In genomic region chr15:82354126-82354945, GRCm38 (mm10) we compare ENCODE assay signal across 7 mouse cellular contexts. TPM values are rescaled to one million over a fixed set of nuclear protein-coding genes. Genes with fewer than 3 reads are reported as not detected.
DNase-seq lines count a peak whose midpoint lies in the region; ATAC-seq and TF ChIP-seq lines count a peak whose summit lies in the region.

Gene Ndufa6 (minus strand): TSS chr15:82354322.

- peak within 1 kb of the TSS; percentile 91 for H3K27ac ChIP-seq in embryonic facial prominence, embryonic 10.5 days (replicated peaks)
- peak within 1 kb of the TSS; percentile 89 for H3K27ac ChIP-seq in intestine, postnatal 0 days (ENCODE audit: low read depth, low read length)
- peak within 1 kb of the TSS; percentile 83 for H3K27ac ChIP-seq in midbrain, embryonic 12.5 days (replicated peaks)
- H3K27ac ChIP-seq in small intestine, adult 2 months (ENCODE audit: insufficient read depth, low read depth, low read length): peak within 1 kb of the TSS; percentile 83

- intact Hi-C loops in left cerebral cortex, postnatal 4 days (cut with DNase I): no loop called here

- no peaks in the 10 kb centered on the region for H3K27me3 ChIP-seq in embryonic facial prominence, embryonic 10.5 days (replicated peaks; ENCODE audit: low read depth, poor library complexity, severe bottlenecking)
- no peaks in the 10 kb centered on the region for H3K27me3 ChIP-seq in intestine, postnatal 0 days (replicated peaks; ENCODE audit: control insufficient read depth, insufficient read depth, low read length)
- no peaks in the 10 kb centered on the region for H3K27me3 ChIP-seq in midbrain, embryonic 12.5 days
- H3K27me3 ChIP-seq in small intestine, adult 2 months (ENCODE audit: control insufficient read depth, insufficient read depth, low read length): no peaks in the 10 kb centered on the region

- peak; percentile 98 for DNase-seq in adrenal gland, postnatal 10 days
- peak; percentile 99 for DNase-seq in embryonic facial prominence, embryonic 10.5 days (ENCODE audit: low spot score)
- DNase-seq in gonadal fat pad, adult 2 months (ENCODE audit: low read depth): peak; percentile 68
- DNase-seq in left cerebral cortex, postnatal 4 days: peak; percentile 99

- peak within 1 kb of the TSS; percentile 73 for H3K4me3 ChIP-seq in embryonic facial prominence, embryonic 10.5 days
- peak within 1 kb of the TSS; percentile 97 for H3K4me3 ChIP-seq in intestine, postnatal 0 days (ENCODE audit: low read depth, low read length)
- peak within 1 kb of the TSS; percentile 84 for H3K4me3 ChIP-seq in midbrain, embryonic 12.5 days
- peak within 1 kb of the TSS; percentile 74 for H3K4me3 ChIP-seq in small intestine, adult 2 months (ENCODE audit: low read depth, low read length)

- H3K36me3 ChIP-seq in embryonic facial prominence, embryonic 10.5 days (replicated peaks): peaks cover 24% of the 10 kb centered on the region
- peaks cover 18% of the 10 kb centered on the region for H3K36me3 ChIP-seq in intestine, postnatal 0 days (ENCODE audit: control insufficient read depth, insufficient read depth)
- H3K36me3 ChIP-seq in midbrain, embryonic 12.5 days: peaks cover 18% of the 10 kb centered on the region
- peaks cover 17% of the 10 kb centered on the region for H3K36me3 ChIP-seq in small intestine, adult 2 months (ENCODE audit: control insufficient read depth, insufficient read depth, low read length)

- 2% methylated on average over 57 of the region's 57 CpGs for WGBS in embryonic facial prominence, embryonic 10.5 days
- 1% methylated on average over 57 of the region's 57 CpGs for WGBS in intestine, postnatal 0 days
- 2% methylated on average over 57 of the region's 57 CpGs for WGBS in midbrain, embryonic 12.5 days
- WGBS in small intestine, adult 2 months: 1% methylated on average over 57 of the region's 57 CpGs

- TF ChIP-seq POLR2A in small intestine, adult 2 months (IDR thresholded peaks at IDR 0.05; ENCODE audit: low read depth, low read length): peak; percentile 91

- ATAC-seq in intestine, postnatal 0 days: peak; percentile 95
- ATAC-seq in midbrain, embryonic 12.5 days (ENCODE audit: low FRiP score, low read depth): peak; percentile 99

- TF ChIP-seq CTCF in intestine, postnatal 0 days (IDR thresholded peaks at IDR 0.05; ENCODE audit: low read depth): peak; percentile 100
- peak; percentile 95 for TF ChIP-seq CTCF in small intestine, adult 2 months (IDR thresholded peaks at IDR 0.05; ENCODE audit: extremely low read depth, insufficient read length, insufficient replicate concordance, low read depth, low read length)

- H3K4me2 ChIP-seq in intestine, postnatal 0 days (replicated peaks; ENCODE audit: low read depth): peak within 1 kb of the TSS; percentile 72
- peak within 1 kb of the TSS; percentile 72 for H3K4me2 ChIP-seq in midbrain, embryonic 12.5 days (replicated peaks)

- H3K9ac ChIP-seq in intestine, postnatal 0 days (ENCODE audit: low read depth, low read length): peak within 1 kb of the TSS; percentile 99
- H3K9ac ChIP-seq in midbrain, embryonic 12.5 days (replicated peaks): peak within 1 kb of the TSS; percentile 86

- H3K4me1 ChIP-seq in embryonic facial prominence, embryonic 10.5 days: peaks cover 30% of the 10 kb centered on the region
- peaks cover 13% of the 10 kb centered on the region; the same call in 1 of the 2 replicates for H3K4me1 ChIP-seq in intestine, postnatal 0 days (replicated peaks; ENCODE audit: control insufficient read depth, insufficient read depth, low read length)
- H3K4me1 ChIP-seq in midbrain, embryonic 12.5 days: peaks cover 21% of the 10 kb centered on the region
- peaks cover 15% of the 10 kb centered on the region; the same call in 1 of the 2 replicates for H3K4me1 ChIP-seq in small intestine, adult 2 months (ENCODE audit: control insufficient read depth, insufficient read depth, insufficient read length, low read length)

- no peaks in the 10 kb centered on the region for H3K9me3 ChIP-seq in embryonic facial prominence, embryonic 10.5 days
- H3K9me3 ChIP-seq in intestine, postnatal 0 days (ENCODE audit: control insufficient read depth): no peaks in the 10 kb centered on the region
- H3K9me3 ChIP-seq in midbrain, embryonic 12.5 days: no peaks in the 10 kb centered on the region

RNA-seq across cellular contexts. Expression of gene Ndufa6, which starts in this region (rescaled TPM):
- total RNA-seq in adrenal gland, postnatal 10 days (2021): 100 to 1,000 TPM; 629 to 669 TPM
- polyA plus RNA-seq in embryonic facial prominence, embryonic 10.5 days (2016; fragmentation: Nextera tagmentation; extraction: Ambion mirVana): 243 and 256 TPM in 2 replicates
- 302 and 385 TPM in 2 replicates for polyA plus RNA-seq in gonadal fat pad, adult 2 months (2012; rRNA removed)
- 830 and 832 TPM in 2 replicates for polyA plus RNA-seq in intestine, postnatal 0 days (2015; fragmentation: Nextera tagmentation; extraction: Ambion mirVana)
- 100 to 1,000 TPM; 161 to 174 TPM for total RNA-seq in left cerebral cortex, postnatal 4 days (2021)
- polyA plus RNA-seq in midbrain, embryonic 12.5 days (2016; fragmentation: Nextera tagmentation; extraction: Ambion mirVana): 277 and 315 TPM in 2 replicates
- polyA plus RNA-seq in small intestine, adult 2 months (2012; rRNA removed): 410 and 669 TPM in 2 replicates

Comparison
In these comparisons a context has a peak if more than half of its experiments do, and no peak if none do; other contexts are left out.
1. Peak in every context shown above with its lines: DNase-seq, ATAC-seq, H3K4me3 ChIP-seq and H3K27ac ChIP-seq.